Mouse (Mus musculus) midbrain, embryonic 10.5 days (tissue): ENCODE measurements at regions not wholly inside any gene's neighbourhood (a gene's known extent, or its start where the extent isn't known, plus 50 kb on each side); places are given as distances from the start of the nearest gene placed in this dataset.

Experiments
- DNase-seq: peaks from one replicate; pipeline ENCODE4 v3.0.0-alpha.2; 2017; ENCODE audit warnings: low spot score
- H3K27ac ChIP-seq: fragments of 300-500 bp; sonication (generic); replicated peaks from 2 replicates; pipeline ENCODE4 v1.5.1; 2016; ENCODE audit warnings: mild to moderate bottlenecking
- H3K27me3 ChIP-seq: fragments of 300-500 bp; sonication (generic); 2 replicates; pipeline ENCODE4 v1.6.1; 2016; ENCODE audit warnings: low read depth, mild to moderate bottlenecking; ENCODE audit not compliant: poor library complexity, severe bottlenecking
- H3K36me3 ChIP-seq: fragments of 300-500 bp; sonication (generic); 2 replicates; pipeline ENCODE4 v1.6.1; 2016; ENCODE audit warnings: mild to moderate bottlenecking, moderate library complexity
- H3K4me1 ChIP-seq: fragments of 300-500 bp; sonication (generic); 2 replicates; pipeline ENCODE4 v1.6.1; 2016
- H3K4me3 ChIP-seq: fragments of 300-500 bp; sonication (generic); 2 replicates; pipeline ENCODE4 v1.5.1; 2016; ENCODE audit warnings: mild to moderate bottlenecking, moderate library complexity
- H3K9me3 ChIP-seq: fragments of 300-500 bp; sonication (generic); replicated peaks from 2 replicates; pipeline ENCODE4 v1.6.1; 2016; ENCODE audit warnings: mild to moderate bottlenecking
- WGBS: fragments of 180-500 bp; shearing (Covaris S2); methylation state at CpG from one replicate; pipeline ENCODE4 v1.1.7; 2016; 5-methylcytosine and 5-hydroxymethylcytosine counted together

DNA sequence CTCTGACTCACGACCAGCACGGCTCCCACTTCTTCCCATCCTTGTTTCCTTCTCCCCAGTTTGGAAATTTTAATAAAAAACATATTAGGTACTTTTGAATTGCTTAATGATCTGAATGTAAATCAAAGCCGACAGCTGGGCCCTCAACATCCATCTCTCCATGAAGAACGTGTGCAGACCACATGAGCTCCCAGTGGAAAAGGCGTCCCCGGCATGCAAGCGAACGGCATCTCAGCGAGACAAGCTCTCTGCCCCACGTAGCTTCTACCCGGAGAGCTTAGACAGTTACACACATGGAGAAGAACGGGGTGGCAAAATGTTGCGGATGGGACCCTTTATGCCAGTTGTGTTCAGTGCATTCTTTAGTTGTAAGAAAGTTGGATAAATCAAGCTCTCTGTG, 109.6 kb upstream of the Lef1 start:
- Histone ChIP-seq H3K4me3 (no peak overlapping the region), H3K9me3 (no peaks in the 10 kb centered on the region), H3K27me3 (no peaks in the 10 kb centered on the region), H3K36me3 (no peaks in the 10 kb centered on the region), H3K27ac (no peak overlapping the region), H3K4me1 (peaks cover 4% of the 10 kb centered on the region; the same call in 1 of the 2 replicates)
- WGBS: 88% methylated on average over 13 of the region's 13 CpGs
- DNase-seq: no peak

GRCm38 (mm10) chr3:131000252-131000651, 110.0 kb upstream of the Lef1 start:
- 83% methylated on average over 3 of the region's 3 CpGs for WGBS
- Histone ChIP-seq H3K27me3 (no peaks in the 10 kb centered on the region), H3K27ac (no peak overlapping the region), H3K4me3 (no peak overlapping the region), H3K36me3 (no peaks in the 10 kb centered on the region), H3K9me3 (no peaks in the 10 kb centered on the region), H3K4me1 (peaks cover 4% of the 10 kb centered on the region; the same call in 1 of the 2 replicates)
- DNase-seq: no peak

GRCm38 (mm10) chr3:130999818-131000217, 110.5 kb upstream of the Lef1 start:
- H3K36me3 ChIP-seq: no peaks in the 10 kb centered on the region
- WGBS: 88% methylated on average over 6 of the region's 6 CpGs
- H3K4me1 ChIP-seq: peaks cover 4% of the 10 kb centered on the region; the same call in 1 of the 2 replicates
- no peak overlapping the region for H3K4me3 ChIP-seq
- no peaks in the 10 kb centered on the region for H3K27me3 ChIP-seq
- no peak for DNase-seq
- H3K9me3 ChIP-seq: no peaks in the 10 kb centered on the region
- H3K27ac ChIP-seq: no peak overlapping the region

DNA sequence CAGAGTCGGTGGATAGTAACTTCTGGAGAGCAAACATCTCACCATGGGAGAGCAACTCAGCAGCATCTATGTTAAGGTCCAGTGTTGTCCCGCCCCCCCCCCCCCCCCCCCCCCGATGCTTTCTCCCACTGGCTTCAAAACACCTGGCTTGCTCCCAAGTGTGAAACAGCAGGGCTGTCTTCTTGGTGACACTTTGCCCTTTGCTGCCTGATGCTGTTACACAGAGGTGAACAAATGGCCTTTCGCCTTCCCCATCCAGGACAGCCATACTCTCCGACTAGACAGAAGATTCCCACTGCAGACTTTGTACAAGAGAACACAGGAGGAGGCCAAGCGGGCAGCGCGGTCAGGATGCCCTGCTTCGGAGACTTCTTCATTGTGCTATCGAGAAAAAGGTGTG, 111.8 kb upstream of the Lef1 start:
- Histone ChIP-seq H3K4me3 (no peak overlapping the region), H3K36me3 (no peaks in the 10 kb centered on the region), H3K9me3 (no peaks in the 10 kb centered on the region), H3K4me1 (peaks cover 4% of the 10 kb centered on the region; the same call in 1 of the 2 replicates), H3K27me3 (no peaks in the 10 kb centered on the region), H3K27ac (no peak overlapping the region)
- no peak for DNase-seq
- WGBS: 83% methylated on average over 9 of the region's 10 CpGs

- H3K4me1 ChIP-seq: peaks cover 7% of the 10 kb centered on the region
- no peaks in the 10 kb centered on the region for H3K9me3 ChIP-seq
- H3K36me3 ChIP-seq: no peaks in the 10 kb centered on the region
- no peaks in the 10 kb centered on the region for H3K27me3 ChIP-seq
- no peak overlapping the region for H3K4me3 ChIP-seq
- no peak overlapping the region for H3K27ac ChIP-seq
- 48% methylated on average over 11 of the region's 11 CpGs for WGBS
- DNase-seq: no peak
Measured at GRCm38 (mm10) chr3:130996786-130997185, 113.5 kb upstream of the Lef1 start.

- 49% methylated on average over 9 of the region's 9 CpGs for WGBS
- H3K4me3 ChIP-seq: no peak overlapping the region
- H3K4me1 ChIP-seq: peaks cover 7% of the 10 kb centered on the region
- no peak for DNase-seq
- no peak overlapping the region for H3K27ac ChIP-seq
- no peaks in the 10 kb centered on the region for H3K27me3 ChIP-seq
- H3K9me3 ChIP-seq: no peaks in the 10 kb centered on the region
- H3K36me3 ChIP-seq: no peaks in the 10 kb centered on the region
Measured at GRCm38 (mm10) chr3:130991971-130992370, 118.3 kb upstream of the Lef1 start.

- no peak overlapping the region for H3K27ac ChIP-seq
- no peaks in the 10 kb centered on the region for H3K9me3 ChIP-seq
- no peaks in the 10 kb centered on the region for H3K4me1 ChIP-seq
- no peak for DNase-seq
- no peaks in the 10 kb centered on the region for H3K27me3 ChIP-seq
- H3K4me3 ChIP-seq: no peak overlapping the region
- no peaks in the 10 kb centered on the region for H3K36me3 ChIP-seq
- 93% methylated on average over 2 of the region's 2 CpGs for WGBS
Measured at GRCm38 (mm10) chr3:130986708-130987107, 123.6 kb upstream of the Lef1 start.

DNA sequence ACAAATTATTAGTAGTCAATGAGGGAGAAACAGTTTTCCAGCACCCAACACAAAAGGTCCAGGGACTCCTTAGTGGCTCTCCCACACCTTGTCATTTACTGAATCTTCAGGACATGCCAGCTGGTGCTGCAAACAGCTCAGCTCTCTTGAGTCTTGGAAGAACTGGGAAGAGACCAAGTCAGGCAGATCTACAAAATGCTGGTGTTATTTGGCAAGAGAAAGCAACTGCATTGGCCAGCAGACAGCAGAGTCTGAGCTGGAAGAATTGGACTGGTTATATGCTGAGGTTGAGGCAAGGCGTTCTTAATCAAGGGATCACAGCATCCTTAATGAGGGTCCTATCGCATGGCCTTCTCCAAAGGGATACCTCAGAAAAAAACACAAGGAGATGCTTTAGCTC, 124.2 kb upstream of the Lef1 start:
- WGBS: 98% methylated on average over 2 of the region's 2 CpGs
- no peak for DNase-seq
- Histone ChIP-seq H3K9me3 (no peaks in the 10 kb centered on the region), H3K4me3 (no peak overlapping the region), H3K4me1 (no peaks in the 10 kb centered on the region), H3K27me3 (no peaks in the 10 kb centered on the region), H3K27ac (no peak overlapping the region), H3K36me3 (no peaks in the 10 kb centered on the region)

DNA sequence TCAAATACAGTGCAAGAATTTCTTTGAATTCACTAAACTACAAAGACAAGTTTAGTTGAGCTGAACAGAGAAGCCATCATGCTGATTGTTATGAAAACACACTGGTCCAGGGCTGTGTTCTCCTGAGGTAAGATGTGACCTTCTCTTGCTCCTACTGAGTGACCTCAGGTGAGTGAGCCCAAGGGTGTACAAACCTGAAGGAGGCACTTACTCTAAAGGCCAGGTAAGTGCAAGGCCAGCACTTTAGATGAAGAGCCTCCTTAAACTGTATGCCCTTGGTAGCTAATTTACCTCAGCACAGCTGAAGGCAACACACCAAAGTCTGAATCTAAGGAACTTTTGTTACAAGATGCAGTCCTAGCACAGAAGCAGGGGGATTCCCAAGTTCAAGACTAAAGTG, 128.7 kb upstream of the Lef1 start:
- Histone ChIP-seq H3K4me3 (no peak overlapping the region), H3K9me3 (no peaks in the 10 kb centered on the region), H3K4me1 (peaks cover 10% of the 10 kb centered on the region), H3K36me3 (no peaks in the 10 kb centered on the region), H3K27me3 (no peaks in the 10 kb centered on the region), H3K27ac (no peak overlapping the region)
- no peak for DNase-seq

GRCm38 (mm10) chr3:130978986-130979642, 131.2 kb upstream of the Lef1 start:
- Histone ChIP-seq H3K4me3 (no peak overlapping the region), H3K4me1 (peaks cover 10% of the 10 kb centered on the region), H3K9me3 (no peaks in the 10 kb centered on the region), H3K36me3 (no peaks in the 10 kb centered on the region), H3K27me3 (no peaks in the 10 kb centered on the region), H3K27ac (no peak overlapping the region)
- DNase-seq: no peak
- 83% methylated on average over 14 of the region's 14 CpGs for WGBS

DNA sequence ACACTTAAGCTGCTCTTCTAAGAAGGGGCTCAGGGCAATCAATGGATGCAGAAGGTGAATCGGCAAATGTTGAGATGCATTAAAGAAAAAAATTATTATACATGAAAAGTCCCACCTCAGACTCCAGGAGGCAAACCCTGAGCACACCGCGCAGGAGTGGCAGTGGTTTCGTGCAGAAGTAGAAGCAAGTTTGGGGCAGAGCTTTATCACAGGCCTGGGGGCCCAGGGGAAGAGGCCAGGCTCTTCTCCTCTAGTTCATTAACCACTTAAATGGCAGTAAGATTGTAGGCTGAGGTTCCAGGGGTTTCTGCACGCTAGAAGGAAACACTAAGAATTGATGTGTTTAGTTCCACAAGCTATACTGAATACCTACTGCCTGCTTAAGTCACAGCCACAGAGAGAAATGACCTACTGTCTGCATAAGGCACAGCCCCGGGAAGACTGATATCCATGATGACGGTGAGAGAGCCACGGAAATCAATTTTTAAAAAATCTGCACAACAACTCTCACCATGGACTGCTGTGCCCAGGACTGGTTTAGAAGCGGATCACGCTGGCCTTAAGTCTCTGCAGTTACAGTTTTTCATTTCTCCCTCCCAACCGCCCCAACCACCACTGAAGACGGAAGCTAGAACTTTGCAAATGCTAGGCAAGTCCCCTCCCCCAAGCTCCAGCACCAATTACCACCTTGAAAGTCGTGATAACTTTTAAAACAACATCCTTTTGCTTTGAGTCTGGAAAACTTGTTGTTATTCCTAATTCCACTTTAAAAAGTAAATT, 132.2 kb upstream of the Lef1 start:
- peaks cover 10% of the 10 kb centered on the region for H3K4me1 ChIP-seq
- no peaks in the 10 kb centered on the region for H3K36me3 ChIP-seq
- no peak overlapping the region for H3K27ac ChIP-seq
- H3K9me3 ChIP-seq: no peaks in the 10 kb centered on the region
- no peak overlapping the region for H3K4me3 ChIP-seq
- no peak for DNase-seq
- 55% methylated on average over 13 of the region's 13 CpGs for WGBS
- H3K27me3 ChIP-seq: no peaks in the 10 kb centered on the region; the same call in 1 of the 2 replicates

DNA sequence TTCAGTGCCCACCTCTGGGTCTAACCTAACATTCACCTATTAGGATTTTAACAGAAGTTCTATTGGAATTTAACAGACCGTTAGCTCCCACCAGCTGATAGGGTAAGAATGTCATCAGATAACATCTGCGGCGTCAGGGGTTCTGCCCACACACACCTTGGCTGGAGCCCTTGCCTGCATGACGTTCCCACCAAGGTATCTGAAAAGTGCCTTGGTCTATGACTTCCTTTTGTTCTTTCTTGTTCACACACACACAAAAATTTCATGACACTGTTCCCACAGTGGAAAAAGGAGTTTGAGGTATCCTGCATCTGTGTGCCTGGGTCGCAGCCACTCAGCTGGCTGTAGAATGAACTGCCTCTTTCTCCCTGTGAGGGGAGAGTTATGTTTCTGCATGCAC, 134.1 kb upstream of the Lef1 start:
- Histone ChIP-seq H3K4me3 (no peak overlapping the region), H3K27ac (no peak overlapping the region), H3K9me3 (no peaks in the 10 kb centered on the region), H3K4me1 (peaks cover 10% of the 10 kb centered on the region), H3K36me3 (no peaks in the 10 kb centered on the region), H3K27me3 (no peaks in the 10 kb centered on the region; the same call in 1 of the 2 replicates)
- WGBS: 87% methylated on average over 5 of the region's 5 CpGs
- no peak for DNase-seq

DNA sequence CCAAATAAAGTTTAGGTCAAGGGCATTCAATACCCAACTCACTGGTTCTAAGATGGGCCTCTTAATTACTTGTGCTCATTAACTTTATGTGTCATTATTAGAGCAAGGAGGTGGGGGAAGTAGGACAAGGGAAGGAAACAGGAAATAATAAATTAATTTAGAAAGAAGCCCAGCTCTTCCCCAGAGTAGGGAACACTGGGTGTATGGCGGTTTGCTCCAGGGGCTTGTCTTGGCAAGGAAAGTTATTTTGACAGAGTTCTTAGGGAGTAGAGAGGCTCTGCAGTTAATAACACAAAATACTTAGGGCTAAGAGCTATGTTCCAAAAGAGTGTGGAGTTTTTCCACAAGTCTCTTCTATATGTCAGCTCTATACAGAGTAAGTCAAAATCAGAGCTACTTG, 135.0 kb upstream of the Lef1 start:
- WGBS: 85% methylated on average over 1 of the region's 1 CpGs
- Histone ChIP-seq H3K27me3 (no peaks in the 10 kb centered on the region; the same call in 1 of the 2 replicates), H3K9me3 (no peaks in the 10 kb centered on the region), H3K4me1 (peaks cover 10% of the 10 kb centered on the region), H3K4me3 (no peak overlapping the region), H3K36me3 (no peaks in the 10 kb centered on the region), H3K27ac (no peak overlapping the region)
- no peak for DNase-seq
